Mouse (Mus musculus) liver, postnatal 0 days (tissue): ENCODE measurements at regions not wholly inside any gene's neighbourhood (a gene's known extent, or its start where the extent isn't known, plus 50 kb on each side); places are given as distances from the start of the nearest gene placed in this dataset.

Source experiments
- ATAC-seq: fragments of 200-750 bp; cut with Nextera tagmentation; 2 replicates; pipeline ENCODE4 v1.8.0; 2017; ENCODE audit warnings: mild to moderate bottlenecking, moderate library complexity
- DNase-seq: peaks from one replicate; pipeline ENCODE4 v3.0.0-alpha.2; 2016
- H3K27ac ChIP-seq: fragments of 300-500 bp; sonication (generic); 2 replicates; pipeline ENCODE4 v1.5.1; 2014; ENCODE audit warnings: antibody characterized with exemption, moderate library complexity, mild to moderate bottlenecking, low read depth
- H3K27me3 ChIP-seq: fragments of 300-500 bp; sonication (generic); 2 replicates; pipeline ENCODE4 v1.6.1; 2014; ENCODE audit warnings: low read length, control low read depth, mixed read lengths; ENCODE audit not compliant: insufficient read depth
- H3K36me3 ChIP-seq: fragments of 300-500 bp; sonication (generic); replicated peaks from 2 replicates; pipeline ENCODE4 v1.6.1; 2014; ENCODE audit warnings: mild to moderate bottlenecking, control low read depth, low read length, moderate library complexity, mixed read lengths; ENCODE audit not compliant: insufficient read depth
- H3K4me1 ChIP-seq: fragments of 300-500 bp; sonication (generic); 2 replicates; pipeline ENCODE4 v1.6.1; 2014; ENCODE audit warnings: antibody characterized with exemption, mild to moderate bottlenecking, control low read depth; ENCODE audit not compliant: insufficient read depth
- H3K4me2 ChIP-seq: fragments of 300-500 bp; sonication (generic); 2 replicates; pipeline ENCODE4 v1.6.1; 2014; ENCODE audit warnings: low read depth, mild to moderate bottlenecking, low read length, moderate library complexity, mixed read lengths
- H3K4me3 ChIP-seq: fragments of 300-500 bp; sonication (generic); 2 replicates; pipeline ENCODE4 v1.5.1; 2014; ENCODE audit warnings: low read depth, low read length
- H3K9ac ChIP-seq: fragments of 300-500 bp; sonication (generic); replicated peaks from 2 replicates; pipeline ENCODE4 v1.6.1; 2014; ENCODE audit warnings: mild to moderate bottlenecking, moderate library complexity
- H3K9me3 ChIP-seq: fragments of 300-500 bp; sonication (generic); 2 replicates; pipeline ENCODE4 v1.6.1; 2016; ENCODE audit warnings: mild to moderate bottlenecking, control low read depth, low read length, mixed read lengths
- CTCF ChIP-seq: sonication (generic); IDR thresholded peaks from 2 replicates; pipeline ENCODE4 v1.5.1; 2016; ENCODE audit warnings: antibody characterized with exemption, low read depth
- EP300 ChIP-seq: IDR thresholded peaks from 2 replicates; pipeline ENCODE4 v1.6.1; 2016; ENCODE audit warnings: antibody characterized with exemption, low read depth, mild to moderate bottlenecking
- WGBS: fragments of 180-500 bp; shearing (Covaris S2); extraction: QIAGEN DNeasy Blood & Tissue Kit; methylation state at CpG from one replicate; pipeline ENCODE4 v1.1.7; 2014; ENCODE audit not compliant: insufficient replicate concordance; 5-methylcytosine and 5-hydroxymethylcytosine counted together

DNA sequence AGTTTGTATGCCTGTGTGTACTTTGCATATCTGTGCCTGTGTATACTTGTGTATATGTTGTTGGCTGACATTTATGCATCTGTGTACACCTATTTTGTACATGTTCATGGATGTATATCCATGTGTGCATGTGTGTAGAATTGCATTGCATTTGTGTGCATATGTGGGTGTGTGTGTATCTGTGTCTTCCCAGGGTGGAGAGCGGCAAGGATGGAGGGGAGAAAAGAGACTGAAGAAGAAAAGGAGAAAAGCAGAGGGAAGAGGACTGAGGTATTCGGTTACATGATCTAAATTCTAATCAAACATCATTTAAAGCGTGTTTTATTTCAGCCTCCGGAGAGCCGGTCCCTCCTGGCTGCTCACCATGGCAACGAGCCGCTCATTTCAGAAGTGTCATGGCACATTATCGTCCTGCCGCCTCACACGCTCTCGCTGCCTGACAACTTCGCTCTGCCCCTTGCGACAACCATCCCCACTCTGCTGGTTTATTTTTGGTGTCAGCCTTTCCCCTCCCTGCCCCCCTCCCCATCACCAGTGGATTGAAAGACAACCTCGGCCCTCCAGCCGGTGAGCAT, 58.6 kb downstream of the Mrm1 start:
- DNase-seq (no peak), ATAC-seq (no peak)
- WGBS = 48% methylated on average over 15 of the region's 15 CpGs
- H3K27me3 ChIP-seq = peaks cover 18% of the 10 kb centered on the region
- H3K4me3 ChIP-seq = no peak overlapping the region
- no peak overlapping the region for H3K4me2 ChIP-seq
- no peak for TF ChIP-seq EP300
- TF ChIP-seq CTCF = no peak
- H3K9me3 ChIP-seq = no peaks in the 10 kb centered on the region
- no peaks in the 10 kb centered on the region for H3K4me1 ChIP-seq
- no peaks in the 10 kb centered on the region for H3K36me3 ChIP-seq
- no peak overlapping the region for H3K27ac ChIP-seq
- H3K9ac ChIP-seq = no peak overlapping the region

DNA sequence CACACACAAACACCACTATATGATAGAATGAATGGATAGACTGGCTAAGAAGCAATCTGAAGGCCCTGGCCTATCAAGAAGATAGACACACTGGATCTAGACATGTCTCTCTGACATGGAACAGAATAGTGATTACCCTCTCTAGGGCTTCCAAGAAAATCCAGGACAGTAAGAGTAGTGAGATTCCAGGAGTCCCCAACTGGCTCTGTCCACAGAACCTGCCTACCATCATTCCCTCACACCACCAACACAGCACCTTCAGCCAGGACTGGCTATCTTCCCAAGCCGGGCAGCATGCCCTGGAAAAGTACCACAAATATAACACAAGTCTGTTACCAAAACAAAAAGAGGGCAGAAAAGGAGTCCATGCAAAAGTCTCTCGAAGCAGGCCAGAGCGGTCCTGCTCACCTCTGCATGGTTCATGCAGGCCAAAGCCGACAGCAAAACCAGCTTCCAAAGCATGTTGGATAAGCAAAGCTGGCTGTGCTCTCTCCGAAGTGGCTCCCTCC, 59.8 kb downstream of the Mrm1 start:
- Histone ChIP-seq H3K4me3 (no peak overlapping the region), H3K9me3 (no peaks in the 10 kb centered on the region), H3K4me2 (no peak overlapping the region), H3K27ac (no peak overlapping the region), H3K9ac (no peak overlapping the region), H3K4me1 (no peaks in the 10 kb centered on the region), H3K36me3 (no peaks in the 10 kb centered on the region), H3K27me3 (peaks cover 7% of the 10 kb centered on the region)
- DNase-seq = no peak
- WGBS = 74% methylated on average over 5 of the region's 5 CpGs
- TF ChIP-seq CTCF (no peak), EP300 (no peak)
- ATAC-seq = no peak

GRCm38 (mm10) chr11:84752007-84752406, 67.3 kb downstream of the Mrm1 start:
- WGBS = 60% methylated on average over 6 of the region's 6 CpGs
- DNase-seq = no peak

GRCm38 (mm10) chr11:84749490-84750349, 69.6 kb downstream of the Mrm1 start:
- Histone ChIP-seq H3K4me3 (no peak overlapping the region), H3K36me3 (no peaks in the 10 kb centered on the region), H3K27ac (no peak overlapping the region), H3K4me2 (no peak overlapping the region), H3K9ac (no peak overlapping the region), H3K4me1 (no peaks in the 10 kb centered on the region), H3K9me3 (no peaks in the 10 kb centered on the region), H3K27me3 (peaks cover 6% of the 10 kb centered on the region; the same call in 1 of the 2 replicates)
- no peak for TF ChIP-seq CTCF
- no peak for TF ChIP-seq EP300
- DNase-seq (no peak), ATAC-seq (no peak)
- WGBS = 46% methylated on average over 12 of the region's 12 CpGs

More at GRCm38 (mm10) chr11:84752007-84752406, 67.3 kb downstream of the Mrm1 start:
- Histone ChIP-seq H3K4me3 (no peak overlapping the region), H3K9ac (no peak overlapping the region), H3K4me2 (no peak overlapping the region), H3K36me3 (no peaks in the 10 kb centered on the region), H3K27me3 (no peaks in the 10 kb centered on the region), H3K27ac (no peak overlapping the region), H3K4me1 (no peaks in the 10 kb centered on the region), H3K9me3 (no peaks in the 10 kb centered on the region)
- no peak for ATAC-seq
- TF ChIP-seq CTCF (peak; percentile 41), EP300 (no peak)

- TF ChIP-seq EP300 = no peak
- TF ChIP-seq CTCF = no peak
- H3K9ac ChIP-seq = no peak overlapping the region
- no peaks in the 10 kb centered on the region for H3K36me3 ChIP-seq
- H3K9me3 ChIP-seq = no peaks in the 10 kb centered on the region
- DNase-seq (no peak), ATAC-seq (no peak)
- no peak overlapping the region for H3K4me2 ChIP-seq
- H3K4me1 ChIP-seq = no peaks in the 10 kb centered on the region
- 18% methylated on average over 17 of the region's 17 CpGs for WGBS
- no peaks in the 10 kb centered on the region for H3K27me3 ChIP-seq
- H3K4me3 ChIP-seq = no peak overlapping the region
- no peak overlapping the region for H3K27ac ChIP-seq
These were observed 80.3 kb downstream of the Mrm1 start for GRCm38 (mm10) chr11:84738769-84739589.

GRCm38 (mm10) chr11:84738128-84738527, 81.2 kb downstream of the Mrm1 start:
- Histone ChIP-seq H3K4me1 (no peaks in the 10 kb centered on the region), H3K36me3 (no peaks in the 10 kb centered on the region), H3K27ac (no peak overlapping the region), H3K4me2 (no peak overlapping the region), H3K9ac (no peak overlapping the region), H3K27me3 (no peaks in the 10 kb centered on the region), H3K9me3 (no peaks in the 10 kb centered on the region), H3K4me3 (no peak overlapping the region)
- DNase-seq = no peak
- WGBS = 39% methylated on average over 3 of the region's 3 CpGs
- no peak for ATAC-seq
- TF ChIP-seq CTCF = no peak
- TF ChIP-seq EP300 = no peak
